Mouse (Mus musculus) gastrocnemius, adult 18-20 months (tissue): ENCODE measurements around the gene Zfyve1. TPM values are rescaled to one million over a fixed set of nuclear protein-coding genes. Genes with fewer than 3 reads are reported as not detected.
A peak's percentile ranks its signal among the peaks of the same experiment; 100 is the strongest.
"Not testable (repeated sequence)": the region's sequence is repeated elsewhere in the genome, so short reads cannot be mapped to it uniquely, and the experiment has no call there.

Experiments
- DNase-seq: peaks from one replicate; pipeline ENCODE4 v3.0.0; 2021; ENCODE audit warnings: low spot score
- long read RNA-seq, 2 experiments: library from polyadenylated mRNA; stranded (forward); transcript quantifications; one replicate each; pipeline ENCODE4 v2.0.0; 2021
- total RNA-seq, 2 experiments: library from RNA; stranded (reverse); gene quantifications; 2 replicates each; pipeline ENCODE4 v1.2.3; 2021

Gene Zfyve1
- total RNA-seq, result 10 to 100 TPM; 20.0 to 23.8 TPM
- long read RNA-seq, experiment 1, full-length matches to known transcripts, result 19 of 29 reads
- long read RNA-seq, experiment 1, partial matches to known transcripts, result 2 of 29 reads
- long read RNA-seq, experiment 1, other reads (novel, unspliced or antisense), result 8 of 29 reads
- long read RNA-seq, experiment 2, full-length matches to known transcripts, result 17 of 22 reads
- long read RNA-seq, experiment 2, partial matches to known transcripts, result 4 of 22 reads
- long read RNA-seq, experiment 2, other reads (novel, unspliced or antisense), result 1 of 22 reads

DNA sequence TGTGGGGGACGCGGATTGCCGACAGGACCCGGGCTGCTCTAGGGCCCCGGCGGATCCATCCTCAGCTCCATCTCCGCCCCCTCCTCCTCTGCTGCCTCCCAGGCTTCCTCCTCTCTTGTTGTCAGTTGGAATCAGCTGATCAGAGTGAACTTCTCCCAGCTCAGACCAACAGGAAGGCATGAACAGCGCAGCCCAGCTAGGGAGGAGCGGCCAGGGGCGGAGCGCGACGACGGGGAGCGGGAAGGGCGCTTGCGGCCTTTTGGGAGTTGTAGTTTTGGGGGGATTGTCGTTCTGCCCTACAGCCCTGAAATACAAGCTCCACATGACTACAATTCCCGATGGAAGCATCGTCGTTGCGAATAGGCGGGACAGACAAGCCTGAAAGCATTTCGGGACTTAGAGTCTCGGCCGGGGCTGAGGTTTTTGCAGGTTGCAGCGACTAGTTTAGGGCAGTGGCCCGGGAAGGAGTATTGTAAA lies at the start of gene Zfyve1:
Zfyve1 (minus strand) TSS at position 198 of the 477 bp plus-strand sequence.
- peak; percentile 96 for DNase-seq

DNA sequence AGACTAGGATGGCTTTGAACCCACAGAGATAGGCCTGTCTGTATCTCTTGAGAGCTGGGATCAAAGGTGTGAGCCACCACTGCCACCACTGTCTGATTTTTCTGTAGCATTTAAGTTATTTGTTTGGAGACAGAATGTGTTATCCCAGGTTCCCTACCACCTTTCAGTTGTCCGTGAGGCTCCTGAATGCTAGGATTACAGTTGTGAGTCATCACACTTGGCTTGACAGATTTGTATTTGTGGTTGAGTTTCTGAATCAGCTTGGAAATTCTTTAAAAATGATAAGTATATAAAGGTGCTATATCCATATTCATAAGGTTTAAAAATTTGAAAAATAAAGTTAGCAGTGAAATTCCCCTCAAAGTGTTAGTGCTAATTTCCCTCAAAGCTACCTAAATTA lies 46.1 kb upstream of the Zfyve1 start:
- DNase-seq, result no peak

DNA sequence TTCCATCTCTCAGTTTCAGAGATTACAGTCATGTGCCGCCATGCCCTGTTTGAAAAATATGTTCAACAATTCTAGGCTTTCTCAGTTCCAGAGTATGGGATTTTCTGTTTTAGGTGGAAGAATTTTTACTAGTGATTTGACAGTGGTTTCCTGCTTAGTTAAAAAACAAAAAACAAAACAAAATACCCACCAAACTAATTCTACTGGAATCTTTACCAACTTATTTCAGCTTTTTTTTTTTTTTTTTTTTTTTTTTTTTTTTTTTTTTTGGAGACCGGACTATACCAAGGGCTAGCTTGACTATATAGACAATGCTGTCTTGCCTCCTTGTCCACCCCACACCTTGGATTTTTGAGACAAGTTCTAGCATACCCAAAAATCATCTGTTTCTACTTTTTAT lies 44.2 kb upstream of the Zfyve1 start:
- DNase-seq, result no peak

DNA sequence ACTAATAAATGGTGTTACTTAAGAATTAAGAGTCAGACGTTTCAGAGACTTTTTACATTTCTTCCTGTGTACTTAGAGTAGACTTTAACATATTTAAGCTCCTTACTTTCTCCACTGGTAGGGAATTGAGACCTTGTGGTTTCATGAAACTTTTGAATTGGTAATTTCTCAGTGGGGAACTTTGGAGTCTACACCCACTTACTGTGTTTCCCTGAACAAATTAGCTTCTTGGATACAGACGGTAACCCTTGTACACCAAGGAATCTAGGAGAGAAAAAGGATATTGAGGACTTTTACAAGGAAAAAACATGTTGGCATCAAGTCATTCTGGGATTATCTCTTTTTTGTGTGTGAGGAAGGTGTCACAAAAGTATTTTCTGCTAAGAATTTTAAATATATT lies 36.8 kb upstream of the Zfyve1 start:
- DNase-seq, result no peak

DNA sequence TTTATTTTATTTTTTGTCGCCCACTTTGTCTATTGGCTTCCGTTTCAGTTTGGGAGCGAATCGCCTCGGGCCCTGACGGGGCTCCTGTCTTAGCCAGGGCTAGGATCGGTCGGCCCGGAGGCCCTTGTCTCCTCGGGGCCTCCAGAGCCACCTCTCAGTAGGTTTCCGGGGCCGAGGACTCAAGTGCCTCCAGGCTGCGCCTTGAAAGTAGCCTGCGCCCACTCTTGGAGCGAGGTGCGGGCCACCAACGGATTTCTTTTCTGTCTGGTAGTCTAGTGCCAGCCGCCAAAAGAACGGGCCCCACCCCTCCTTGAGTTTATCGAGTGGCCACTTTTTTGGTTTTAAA lies 35.6 kb upstream of the Zfyve1 start:
- DNase-seq, result peak; percentile 9

DNA sequence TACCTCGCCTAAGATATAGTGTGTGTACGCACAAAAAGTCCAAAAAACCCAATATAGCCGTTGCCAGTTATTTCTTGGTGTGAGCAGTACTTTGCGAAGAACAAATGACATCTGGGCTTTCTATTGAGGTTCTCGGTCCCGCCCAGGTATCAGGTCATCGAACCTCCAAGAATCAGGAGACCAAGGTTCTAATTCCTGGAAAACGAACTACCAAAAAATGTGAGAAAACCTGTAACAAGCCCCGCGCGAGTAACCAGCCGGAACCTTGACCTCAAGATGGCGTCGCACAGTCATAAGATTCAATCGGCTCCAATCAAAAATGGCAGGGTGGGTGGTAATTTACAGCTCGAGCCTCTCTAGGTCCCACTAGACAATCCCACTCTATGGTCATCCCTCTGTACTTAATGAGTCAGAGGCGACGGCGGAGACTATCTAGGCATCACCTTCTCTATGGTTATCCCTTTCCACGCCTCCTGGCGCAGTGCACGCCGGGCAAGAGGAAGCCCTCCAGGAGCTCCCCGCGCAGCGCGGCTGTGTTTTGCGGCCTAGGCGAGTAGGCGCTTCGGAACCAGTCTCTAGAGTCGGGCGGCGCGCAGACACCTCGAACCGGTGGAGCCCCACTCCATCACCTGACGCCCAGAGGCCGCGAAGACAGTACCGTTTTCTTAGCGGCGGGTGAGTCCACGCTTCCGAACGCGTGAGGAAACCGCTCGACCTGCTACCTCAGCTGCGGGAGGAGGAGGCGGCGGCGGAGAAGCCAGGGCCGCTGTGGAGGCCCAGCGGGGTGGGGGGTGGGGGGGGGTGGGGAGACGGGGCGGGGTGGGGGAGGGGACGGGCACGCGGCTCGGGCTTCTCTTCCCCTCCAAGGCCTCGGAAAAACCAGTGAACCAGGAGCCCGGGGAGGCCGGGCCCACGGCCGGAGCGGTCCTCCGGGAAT lies 35.0 kb upstream of the Zfyve1 start:
- peak; percentile 98 for DNase-seq

DNA sequence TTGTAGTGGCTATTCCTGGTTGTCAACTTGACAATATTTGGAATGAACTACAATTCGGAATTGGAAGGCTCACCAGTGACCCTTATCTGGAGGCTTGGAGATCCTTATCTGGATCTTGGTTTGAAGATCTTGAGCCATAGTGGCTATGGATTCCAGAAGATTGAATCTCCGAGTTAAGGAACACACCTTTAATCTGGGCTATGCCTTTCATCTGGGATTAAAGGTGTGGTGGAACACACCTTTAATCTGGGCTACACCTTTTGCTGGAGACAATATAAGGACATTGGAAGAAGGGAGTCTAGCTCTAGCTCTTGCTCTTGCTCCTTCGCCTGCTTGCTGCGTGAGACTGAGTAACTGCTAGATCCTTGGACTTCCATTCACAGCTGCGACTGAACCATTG lies 33.9 kb upstream of the Zfyve1 start, which contains the start of gene Rbm25:
Rbm25 (plus strand) TSS at position 301 of the 400 bp plus-strand sequence.
- not testable (repeated sequence) for DNase-seq

DNA sequence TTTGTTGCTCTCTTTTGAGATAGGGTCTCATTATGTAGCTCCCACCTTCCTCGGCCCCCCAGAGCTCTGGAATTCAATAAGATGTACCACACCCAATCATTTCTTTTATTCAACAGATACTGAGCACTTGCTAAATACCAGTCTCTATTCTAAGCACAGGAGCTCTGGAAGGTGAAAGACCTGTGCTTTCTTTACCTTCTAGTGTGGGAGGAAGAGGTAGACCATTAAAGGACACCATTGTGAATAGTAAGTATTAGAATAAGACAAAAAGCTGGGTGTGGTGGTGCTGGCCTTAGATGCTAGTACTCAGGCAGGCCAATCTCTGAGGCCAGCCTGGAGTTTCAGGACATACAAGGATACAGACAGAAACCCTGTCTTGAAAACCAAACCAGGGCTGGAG lies 27.3 kb upstream of the Zfyve1 start:
- DNase-seq, result no peak

DNA sequence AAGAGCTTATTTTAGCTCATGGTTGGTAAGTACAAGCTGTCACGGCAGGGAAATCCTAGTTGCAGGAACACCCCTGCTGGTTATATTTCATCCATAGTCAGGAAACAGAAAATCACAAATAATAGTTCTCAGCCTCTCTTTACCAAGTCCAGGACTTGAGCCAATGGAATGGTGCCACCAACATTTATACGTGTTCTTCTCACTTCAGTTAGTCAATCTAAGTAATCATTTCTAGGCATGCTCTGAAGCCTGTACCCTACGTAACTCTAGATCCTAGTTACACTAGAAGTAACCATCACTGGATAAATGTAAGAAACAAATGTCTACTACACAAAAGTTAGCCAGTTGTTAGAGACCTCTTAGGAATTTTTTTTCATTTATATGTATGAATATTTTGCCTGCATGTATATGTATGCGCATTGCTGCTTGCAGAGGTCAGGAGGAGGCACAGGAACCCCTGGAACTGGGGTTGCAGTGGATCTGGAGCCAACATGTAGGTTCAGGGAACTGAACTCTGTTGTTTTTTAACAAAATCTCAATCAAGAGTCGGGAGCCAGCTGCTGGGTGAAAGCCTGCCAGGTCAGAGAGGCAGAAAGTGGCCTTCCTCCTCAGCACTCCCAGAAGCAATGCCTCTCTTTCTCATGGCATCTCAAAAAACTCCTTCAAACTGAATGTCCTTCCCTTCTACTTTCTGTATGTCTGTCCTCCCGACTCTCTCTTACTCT lies 25.2 kb upstream of the Zfyve1 start:
- no peak for DNase-seq

DNA sequence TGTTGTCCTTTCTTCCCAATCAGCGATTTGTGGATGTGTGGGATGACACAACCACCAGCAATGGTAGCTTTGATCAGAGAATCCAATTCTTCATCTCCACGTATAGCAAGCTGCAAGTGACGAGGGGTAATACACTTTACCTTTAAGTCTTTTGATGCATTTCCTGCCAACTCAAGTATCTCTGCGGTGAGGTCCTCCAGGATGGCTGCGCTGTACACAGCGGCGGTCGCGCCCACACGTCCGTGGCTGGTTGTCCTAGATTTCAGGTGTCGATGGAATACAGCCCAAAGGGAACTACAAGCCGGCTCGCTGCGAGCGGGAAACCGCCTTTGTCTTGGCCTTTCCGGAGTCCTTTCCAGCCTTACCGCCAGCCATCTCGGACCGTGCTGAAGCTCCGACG lies 23.7 kb upstream of the Zfyve1 start:
- not testable (repeated sequence) for DNase-seq

DNA sequence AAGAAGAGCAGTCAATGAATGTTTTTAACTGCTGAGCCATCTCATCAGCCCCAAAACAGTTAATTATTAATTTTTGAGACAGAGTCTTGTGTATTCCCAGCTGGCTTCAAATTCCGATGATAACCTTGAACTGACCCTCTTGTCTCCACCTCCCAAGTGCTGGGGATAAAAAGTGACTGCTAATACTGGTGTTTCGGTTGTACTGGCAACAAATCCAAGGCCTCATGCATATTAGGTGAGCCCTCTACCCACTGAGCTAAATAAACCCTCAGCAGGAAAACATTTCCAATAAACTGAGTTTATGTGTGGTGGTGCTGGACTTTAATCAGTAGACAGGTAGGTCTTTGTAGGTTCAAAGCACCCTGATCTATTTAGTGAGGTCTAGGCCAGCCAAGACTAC lies 22.0 kb upstream of the Zfyve1 start:
- DNase-seq, result no peak

DNA sequence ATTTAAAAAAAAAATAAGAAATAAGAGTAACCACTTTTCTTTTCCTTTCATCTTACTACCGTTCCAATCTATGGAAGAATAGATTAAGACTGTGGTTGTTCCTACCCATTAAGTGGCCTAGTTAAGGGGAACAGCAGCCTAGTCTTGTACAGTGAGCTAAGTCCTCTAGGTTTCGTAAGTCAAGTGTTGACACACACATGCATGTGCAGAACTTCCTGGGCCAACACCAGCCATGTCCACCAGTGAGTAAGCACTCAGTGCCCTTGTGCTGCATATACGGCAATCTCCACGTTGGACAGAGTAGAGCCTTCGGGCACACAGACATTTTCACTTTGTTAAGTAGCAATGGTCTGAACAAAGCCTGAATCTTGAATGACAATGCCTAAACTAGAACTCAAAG lies 20.2 kb upstream of the Zfyve1 start:
- DNase-seq, result no peak

DNA sequence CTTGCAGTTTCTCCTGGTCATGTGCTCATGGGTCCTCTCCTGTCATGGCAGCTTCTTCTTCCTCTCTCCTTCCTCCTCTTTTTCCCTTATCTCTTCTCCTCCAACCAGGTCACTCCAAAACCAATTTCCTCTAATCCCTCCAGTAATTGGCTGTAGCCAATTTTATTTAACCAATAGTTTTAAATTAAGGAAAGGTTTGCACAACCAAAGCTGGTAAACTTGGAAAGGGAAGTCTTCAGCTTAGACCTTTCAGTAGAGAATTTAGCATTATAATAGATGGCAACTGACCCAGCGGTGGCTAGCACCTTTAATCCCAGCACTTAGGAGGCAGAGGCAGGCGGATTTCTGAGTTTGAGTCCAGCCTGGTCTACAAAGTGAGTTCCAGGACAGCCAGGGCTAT lies 9.4 kb upstream of the Zfyve1 start:
- DNase-seq, result not testable (repeated sequence)

DNA sequence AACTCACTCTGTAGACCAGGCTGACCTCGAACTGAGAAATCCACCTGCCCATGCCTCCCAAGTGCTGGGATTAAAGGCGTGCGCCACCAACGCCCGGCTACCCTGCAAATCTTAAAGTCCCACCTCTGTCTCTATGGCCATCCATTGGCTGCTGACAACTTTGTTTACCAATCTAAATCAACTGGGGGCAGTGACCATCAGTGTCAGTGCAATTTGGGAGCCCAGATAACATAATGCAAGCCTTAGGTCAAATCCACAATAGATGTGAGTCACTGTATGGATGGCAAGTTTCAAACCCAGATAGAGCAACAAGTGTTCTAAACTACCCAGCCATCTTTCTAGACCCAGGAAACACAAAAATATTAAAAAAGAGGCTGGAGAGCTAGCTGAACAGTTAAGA lies 5.3 kb upstream of the Zfyve1 start:
- no peak for DNase-seq

DNA sequence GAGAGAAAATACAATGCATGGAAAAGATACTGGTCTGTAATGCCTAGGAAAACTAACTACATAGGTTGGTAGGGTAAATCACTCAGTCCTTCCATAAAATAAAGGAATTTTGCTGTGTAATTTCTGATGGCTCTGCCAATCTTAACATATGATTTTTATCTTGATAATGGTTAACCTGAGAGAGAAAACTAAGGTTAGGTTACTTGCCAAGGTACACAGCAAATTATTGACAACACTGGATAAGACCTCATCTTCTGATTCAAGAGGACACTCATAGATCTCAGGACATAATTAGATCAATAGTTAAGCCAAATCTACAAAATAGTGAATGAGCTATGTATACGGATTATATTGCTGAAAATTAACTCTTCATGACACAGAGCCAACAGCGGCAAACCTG lies 859 bp upstream of the Zfyve1 start:
- no peak for DNase-seq

DNA sequence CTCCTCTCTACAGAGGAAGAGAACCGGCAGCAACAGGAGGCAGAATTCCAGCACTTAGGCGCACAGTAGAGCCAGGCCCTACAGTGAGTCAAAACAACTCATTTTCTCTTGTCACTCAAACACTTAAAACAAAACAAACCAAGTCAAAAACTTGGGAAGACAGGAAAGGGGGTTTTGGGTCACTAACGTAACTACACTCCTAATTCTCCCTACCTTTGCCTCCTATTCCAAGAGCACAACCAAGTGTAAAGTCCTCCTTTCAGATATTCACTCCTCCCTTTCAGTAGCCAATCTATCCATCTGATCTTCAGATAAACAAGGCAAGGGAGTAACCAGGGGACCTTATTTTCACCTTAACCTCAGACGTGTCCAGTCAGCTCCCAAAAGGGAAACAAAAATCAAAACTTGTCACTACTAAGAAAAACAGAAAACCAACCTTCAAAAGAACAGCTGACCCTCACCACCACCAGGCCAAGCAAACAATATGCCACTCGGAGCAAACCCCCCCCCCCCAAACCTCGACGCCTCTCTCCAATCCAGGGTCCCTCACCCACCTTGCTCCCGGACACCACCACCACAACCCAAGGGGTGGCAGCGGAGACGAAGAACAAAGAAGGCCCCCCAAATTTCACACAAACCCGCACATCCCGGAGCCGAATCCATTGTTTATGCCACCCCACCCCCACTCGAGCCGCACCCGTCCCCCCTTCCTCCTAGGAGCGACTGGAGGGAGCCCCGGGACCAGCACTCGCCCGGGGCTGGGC lies 649 bp downstream of the Zfyve1 start:
- DNase-seq, result no peak

DNA sequence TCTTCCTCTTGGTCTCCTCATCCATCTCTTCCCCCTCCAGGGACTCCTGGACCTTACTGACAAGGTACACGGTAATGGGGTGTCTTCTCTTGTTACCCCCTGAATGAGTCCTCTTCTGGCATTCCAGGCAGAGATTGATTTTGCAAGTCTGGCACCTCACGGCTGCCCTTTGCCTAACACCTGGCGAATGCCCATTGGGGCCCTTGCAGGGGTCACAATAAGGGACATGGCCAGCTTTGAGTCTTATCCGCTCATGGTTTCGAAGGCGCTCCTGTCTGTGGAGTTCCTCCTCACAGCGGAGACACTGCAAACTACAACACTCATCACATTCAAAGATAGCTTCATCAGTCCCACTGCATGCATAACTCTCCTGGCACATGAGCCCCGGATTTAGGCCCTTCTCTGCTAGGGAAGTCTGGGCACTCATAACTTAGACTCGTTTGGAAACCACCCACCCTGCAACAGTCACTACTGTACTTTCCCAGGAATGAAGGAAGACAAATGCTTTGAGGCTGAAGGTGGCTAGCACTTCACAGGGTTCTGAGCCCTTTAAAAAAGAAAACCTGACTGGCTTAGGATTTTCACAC lies 2.5 kb downstream of the Zfyve1 start:
- DNase-seq, result no peak

DNA sequence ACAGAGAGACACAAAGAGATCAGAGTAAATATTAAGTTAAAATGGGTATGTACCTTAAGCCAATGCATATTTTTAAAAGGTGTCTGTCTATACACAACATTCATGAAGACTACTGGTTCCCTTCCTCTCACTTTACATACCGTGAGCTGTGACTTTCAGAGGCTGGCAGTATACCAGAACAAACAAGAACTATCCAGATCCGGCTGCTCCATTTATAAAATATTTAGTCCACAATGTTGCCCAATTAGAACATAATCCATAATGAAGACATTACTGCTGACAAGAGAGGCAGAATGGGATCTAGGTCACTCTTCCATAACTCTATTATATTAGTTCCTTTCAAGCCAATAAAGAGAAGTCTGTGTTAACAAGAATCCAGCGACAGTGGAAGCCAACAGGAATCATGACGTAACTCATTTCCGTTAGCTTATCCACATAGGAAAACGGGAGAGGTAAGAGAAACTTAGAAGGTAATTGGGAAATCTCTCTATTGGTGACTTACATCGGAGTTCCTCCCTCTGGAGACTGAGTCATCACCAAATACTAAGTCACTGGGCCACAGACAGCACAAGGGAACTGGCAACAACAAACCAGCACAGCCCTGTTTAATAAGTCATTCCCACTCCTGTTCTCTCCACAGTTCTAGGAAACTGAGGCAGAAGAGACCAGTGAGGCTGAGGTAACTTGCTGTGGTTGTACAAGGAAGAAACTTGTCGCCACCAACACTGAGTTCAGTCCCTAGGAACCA lies 5.1 kb downstream of the Zfyve1 start:
- no peak for DNase-seq

DNA sequence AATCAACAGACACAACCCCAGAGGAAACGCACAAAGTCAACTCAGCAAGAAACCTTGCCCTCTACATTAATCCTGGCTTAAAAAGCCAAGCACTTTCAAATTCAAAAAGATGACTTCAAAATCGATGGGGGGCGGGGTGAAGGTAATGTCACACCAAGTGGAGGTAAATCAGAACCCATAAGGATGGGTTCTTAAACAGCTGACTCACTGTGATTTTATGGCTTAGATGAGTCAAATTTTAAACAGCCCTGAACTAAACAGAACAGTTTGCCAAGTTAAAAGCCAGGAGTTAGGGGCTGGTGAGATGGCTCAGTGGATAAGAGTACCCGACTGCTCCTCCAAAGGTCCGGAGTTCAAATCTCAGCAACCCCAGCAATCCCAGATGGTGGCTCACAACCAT lies 10.4 kb downstream of the Zfyve1 start:
- DNase-seq, result no peak

DNA sequence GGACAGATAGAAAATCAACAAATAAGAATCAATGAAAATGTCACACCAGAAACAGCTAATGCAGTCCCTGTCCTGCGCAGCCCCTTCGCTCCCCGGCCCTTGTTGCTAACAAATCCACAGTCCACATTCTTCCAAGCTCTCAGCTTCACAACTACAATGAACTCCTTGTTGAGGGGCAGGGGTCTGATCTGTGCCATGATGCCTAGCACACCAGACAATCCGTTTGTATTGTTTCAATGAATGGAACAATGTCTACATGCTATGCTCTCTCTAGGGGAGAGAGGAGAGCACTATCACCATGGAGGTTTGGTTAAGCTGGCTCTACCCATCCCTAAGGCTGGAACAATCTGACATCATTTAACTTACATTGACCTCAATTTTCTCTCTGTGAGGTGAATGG lies 14.3 kb downstream of the Zfyve1 start:
- DNase-seq, result no peak
